Mouse (Mus musculus) cortical plate, adult 2 months (tissue): ENCODE data around the gene Phf21a.

Source experiments
- CTCF ChIP-seq: fragments of 200-500 bp; IDR thresholded peaks from 2 replicates; pipeline ENCODE4 v1.5.1; 2011; ENCODE audit warnings: mild to moderate bottlenecking, control low read depth, low read length; ENCODE audit not compliant: insufficient read depth; ENCODE audit errors: extremely low read depth
- POLR2A ChIP-seq: fragments of 200-500 bp; IDR thresholded peaks from 2 replicates; pipeline ENCODE4 v1.6.1; 2011; ENCODE audit warnings: mild to moderate bottlenecking, low read length, control low read depth; ENCODE audit not compliant: insufficient read depth; ENCODE audit errors: extremely low read depth

DNA sequence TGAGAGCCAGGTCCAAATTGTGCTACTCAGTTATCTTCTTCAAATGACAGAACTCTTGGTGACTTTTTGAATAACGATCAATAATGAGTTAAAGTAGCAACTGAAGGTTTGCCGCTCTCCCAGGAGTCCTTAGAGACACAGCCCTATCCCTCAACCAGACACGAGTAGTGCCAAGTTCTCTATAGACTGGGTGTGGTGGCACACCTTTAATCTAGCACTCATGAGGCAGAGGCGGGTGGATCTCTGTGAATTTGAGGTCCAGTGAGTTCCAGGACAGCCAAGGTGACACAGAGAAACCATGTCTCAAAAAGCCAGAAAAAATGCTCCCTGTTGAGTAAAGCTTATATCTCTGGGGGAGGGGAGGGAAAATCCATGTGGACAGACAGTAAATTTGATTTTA, 234.7 kb downstream of the Phf21a start:
- TF ChIP-seq CTCF (no peak), POLR2A (no peak)
